Mouse (Mus musculus): ENCODE measurements at regions not wholly inside any gene's neighbourhood (a gene's known extent, or its start where the extent isn't known, plus 50 kb on each side); places are given as distances from the start of the nearest gene placed in this dataset.
A peak's percentile ranks its signal among the peaks of the same experiment; 100 is the strongest.

DNA sequence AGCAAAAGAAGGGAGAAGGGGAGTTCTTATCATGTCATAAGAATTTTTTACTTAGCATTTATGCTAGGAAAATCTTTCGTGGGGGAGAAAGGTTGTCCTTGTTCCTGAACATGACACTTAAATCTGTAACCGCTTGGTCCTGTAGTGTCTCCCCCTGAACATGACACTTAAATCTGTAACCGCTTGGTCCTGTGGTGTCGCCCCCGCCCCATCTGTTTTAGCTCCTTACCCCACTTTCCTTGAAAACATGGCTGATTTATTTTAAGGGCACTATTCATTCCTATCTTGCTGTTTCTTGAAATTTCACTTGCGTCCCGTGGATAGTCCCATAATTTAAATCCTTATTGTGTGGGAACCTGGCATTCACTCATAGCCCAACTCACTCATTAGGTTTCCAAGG lies 82.2 kb downstream of the Rap2a start:
- no peak for DNase-seq

GRCm38 (mm10) chr14:120560987-120561386 lies 82.7 kb downstream of the Rap2a start:
- no peak for DNase-seq

DNA sequence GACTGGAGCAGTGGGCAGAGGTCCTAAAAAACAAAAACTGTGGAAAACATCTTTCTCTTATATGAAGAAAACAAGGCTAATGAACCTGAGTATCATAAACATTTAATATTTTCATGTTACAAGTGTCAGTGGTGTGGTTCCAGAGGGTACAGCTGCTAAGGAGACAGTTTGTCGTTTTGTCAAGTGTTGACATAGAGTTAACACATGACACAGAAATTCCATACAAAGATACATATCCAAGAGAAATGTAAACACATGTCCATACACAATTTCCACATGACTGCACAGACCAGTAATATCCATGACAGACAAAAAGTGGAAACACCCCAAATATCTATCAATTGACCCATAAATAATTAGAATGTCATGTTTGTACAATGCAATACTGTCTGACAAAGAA lies 88.7 kb downstream of the Rap2a start:
- no peak for DNase-seq

GRCm38 (mm10) chr14:120568054-120568453 lies 89.8 kb downstream of the Rap2a start:
- no peak for DNase-seq

DNA sequence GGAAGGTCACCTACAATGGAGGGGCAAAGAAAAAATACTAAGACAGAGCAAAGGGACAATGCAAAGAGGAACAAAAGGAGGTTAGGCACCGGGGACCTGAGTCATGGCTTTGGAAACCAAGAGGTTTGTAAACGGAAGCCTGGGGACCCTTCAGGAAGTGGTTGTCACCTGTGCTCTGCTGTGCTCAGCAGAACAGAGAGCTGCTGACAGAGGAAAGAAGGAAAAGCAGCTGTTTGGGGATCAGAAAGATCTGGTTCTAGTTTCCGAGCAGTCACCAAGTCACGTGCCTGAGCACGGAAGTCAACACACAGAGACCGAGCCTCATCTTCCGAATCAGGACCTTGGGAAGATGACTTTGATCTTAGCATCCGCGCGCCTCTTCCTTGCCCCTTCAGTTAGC lies 94.0 kb downstream of the Rap2a start:
- DNase-seq: no peak

- no peak for DNase-seq
Measured at GRCm38 (mm10) chr14:120575202-120575601, 97.0 kb downstream of the Rap2a start.

DNA sequence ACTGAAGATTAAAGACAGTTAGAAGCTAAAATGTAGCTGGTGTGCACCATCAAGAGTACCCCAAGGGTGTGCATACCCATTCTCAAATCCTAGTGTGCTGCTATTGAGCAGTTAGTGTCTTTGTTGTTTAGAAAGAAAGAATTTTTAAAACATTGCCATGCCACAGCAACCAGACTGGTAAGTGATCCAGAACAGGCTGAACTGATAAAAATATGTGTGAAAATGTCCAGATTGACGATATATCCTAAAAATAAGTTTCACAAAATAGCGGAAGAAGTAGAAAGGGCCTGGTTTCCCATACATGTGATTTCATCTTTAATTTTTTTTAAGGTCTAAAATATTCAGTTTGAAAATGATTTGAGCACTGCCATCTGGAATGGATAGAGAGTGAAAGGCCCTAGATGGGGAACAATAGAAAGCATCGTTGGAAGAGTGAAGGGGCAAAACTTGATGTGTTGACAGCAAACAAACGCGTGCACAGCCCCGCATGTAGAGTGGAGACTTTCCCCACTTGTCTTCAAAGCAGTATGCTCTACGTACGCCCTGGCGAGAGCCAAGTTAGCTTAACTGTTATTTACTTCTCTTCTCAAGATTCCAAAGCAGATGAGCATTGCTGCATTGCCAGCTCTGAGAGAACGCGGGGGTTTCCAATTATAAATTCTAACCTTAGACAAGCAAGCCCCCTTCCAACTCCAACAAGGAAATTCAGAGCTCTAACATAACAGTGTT lies 100.3 kb downstream of the Rap2a start:
- no peak for DNase-seq

- peak; percentile 4 for DNase-seq
Measured at GRCm38 (mm10) chr14:120583807-120584206, 105.6 kb downstream of the Rap2a start.

DNA sequence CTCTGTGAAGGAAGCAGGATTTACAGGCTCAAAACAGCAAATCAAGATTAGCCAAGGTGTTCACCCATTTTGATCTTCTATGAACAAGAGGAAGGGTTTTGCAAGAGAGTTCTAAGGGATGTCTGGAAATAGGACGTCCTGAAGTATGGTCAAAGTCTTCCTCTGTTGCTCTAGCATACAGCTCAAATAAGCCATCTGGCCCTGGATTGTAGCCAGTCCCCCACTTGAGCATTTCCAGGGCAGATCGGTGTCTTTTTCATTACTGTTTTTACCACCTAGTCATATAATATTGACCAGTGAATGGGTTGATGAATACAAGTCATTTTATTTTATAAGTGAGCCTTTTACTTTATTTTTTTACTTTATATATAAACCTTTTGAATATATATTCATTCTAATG lies 113.9 kb downstream of the Rap2a start:
- no peak for DNase-seq

GRCm38 (mm10) chr14:120600414-120600935 lies 122.2 kb downstream of the Rap2a start:
- DNase-seq: no peak

GRCm38 (mm10) chr14:120601510-120601909 lies 123.3 kb downstream of the Rap2a start:
- no peak for DNase-seq

DNA sequence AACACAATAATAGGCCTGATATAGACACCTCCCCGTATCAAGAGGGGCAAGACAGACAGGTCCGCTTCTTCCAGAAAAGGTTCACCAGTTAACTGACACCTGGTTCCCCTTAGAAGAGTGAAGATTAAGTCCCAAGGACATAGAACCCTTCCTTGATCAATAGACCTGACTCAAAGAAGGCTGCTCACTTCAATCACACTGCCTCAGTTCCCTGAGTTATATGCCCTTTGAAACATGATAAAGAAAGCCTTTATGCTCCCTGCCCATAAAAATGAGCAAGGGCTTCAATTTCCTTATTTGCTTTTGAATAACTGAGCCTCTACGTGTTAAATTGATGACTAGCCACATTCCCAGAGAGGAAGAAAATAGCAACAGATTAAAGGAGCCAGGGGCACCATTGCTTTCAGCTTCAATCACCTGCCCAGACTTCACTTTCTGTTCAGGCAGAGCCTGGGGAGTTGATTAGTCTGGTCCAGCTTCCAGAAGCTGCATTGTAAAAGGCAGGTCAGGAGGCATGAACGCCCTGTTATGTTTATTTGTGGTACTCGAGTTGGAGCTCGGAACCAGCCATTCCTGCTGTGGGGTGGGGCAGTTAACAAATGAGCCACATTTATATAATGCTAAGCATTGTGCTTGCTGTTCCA lies 125.7 kb downstream of the Rap2a start:
- no peak for DNase-seq

- no peak for DNase-seq
Measured at GRCm38 (mm10) chr14:120607801-120608200, 129.6 kb downstream of the Rap2a start.

DNA sequence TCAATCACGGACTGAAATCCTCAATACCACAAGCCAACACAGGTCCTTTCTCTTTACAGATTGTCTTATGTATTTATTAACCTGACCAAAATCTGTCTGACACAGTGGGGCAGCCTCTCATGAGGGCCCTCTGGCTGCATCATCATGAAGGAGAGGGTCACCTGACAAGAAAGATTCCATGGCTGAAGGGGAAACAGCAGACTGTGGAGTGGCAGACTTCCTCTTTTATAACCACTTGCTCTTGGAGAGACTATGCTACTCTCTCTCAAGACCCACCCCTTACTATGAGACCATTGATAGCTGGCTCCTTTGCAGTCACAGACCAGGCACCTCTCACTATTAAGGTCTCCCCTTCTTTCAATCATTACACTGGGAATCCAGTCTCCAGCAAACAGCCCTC lies 133.1 kb downstream of the Rap2a start:
- no peak for DNase-seq

DNA sequence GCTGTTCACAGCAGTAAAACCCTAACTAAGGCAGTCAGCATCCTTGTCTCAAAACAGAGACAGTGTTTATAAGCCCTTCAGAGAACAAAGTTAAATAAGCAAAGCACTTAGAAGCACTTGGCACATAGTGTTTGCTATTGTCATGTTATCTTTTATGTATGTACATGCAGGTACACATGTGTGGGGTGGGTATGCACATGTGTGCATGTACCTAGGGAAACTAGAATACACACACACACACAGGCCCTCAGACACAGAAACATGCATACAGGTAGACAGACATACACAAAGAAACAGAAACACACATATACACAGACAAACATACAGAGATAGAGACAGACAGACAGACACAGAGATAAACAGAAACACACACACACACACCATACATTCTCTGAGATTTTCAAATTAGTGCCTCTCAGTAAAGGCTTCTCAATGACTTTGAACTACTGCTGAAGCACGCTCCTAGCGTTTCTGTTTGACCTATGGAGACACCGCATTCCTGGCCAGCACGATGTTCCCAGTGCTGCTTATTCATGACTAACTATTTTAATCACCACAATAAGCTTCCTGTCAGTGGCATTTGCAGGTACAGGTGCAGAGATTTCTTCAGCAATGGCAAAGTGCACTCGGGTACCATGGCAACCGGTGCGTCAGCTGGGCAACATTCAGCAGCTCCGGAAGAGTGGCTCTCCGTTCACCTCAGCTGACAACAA lies 148.1 kb downstream of the Rap2a start:
- DNase-seq: no peak

- DNase-seq: no peak
Measured at GRCm38 (mm10) chr14:120626936-120627277, 148.7 kb downstream of the Rap2a start.

DNA sequence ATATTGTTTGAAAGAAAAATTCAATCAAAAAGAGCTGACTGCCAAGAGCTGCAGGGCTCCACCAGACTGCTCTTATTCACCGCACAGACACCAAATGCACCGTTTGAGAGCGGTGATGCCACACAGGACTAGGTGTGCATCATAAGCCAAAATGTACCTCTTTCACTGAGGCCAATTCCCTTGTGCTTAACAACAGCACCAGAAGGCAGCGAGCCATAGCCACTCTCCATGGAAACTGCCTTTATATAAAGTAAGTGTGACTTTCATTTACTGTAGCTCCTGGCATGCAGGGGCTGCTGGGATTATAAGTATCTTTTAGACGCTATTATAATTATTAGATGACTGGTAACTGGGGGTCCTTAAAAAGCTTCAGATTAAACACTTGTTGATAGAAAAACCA lies 154.5 kb downstream of the Rap2a start:
- DNase-seq: no peak

- DNase-seq: no peak
Measured at GRCm38 (mm10) chr14:120636726-120637400, 158.6 kb downstream of the Rap2a start.

DNA sequence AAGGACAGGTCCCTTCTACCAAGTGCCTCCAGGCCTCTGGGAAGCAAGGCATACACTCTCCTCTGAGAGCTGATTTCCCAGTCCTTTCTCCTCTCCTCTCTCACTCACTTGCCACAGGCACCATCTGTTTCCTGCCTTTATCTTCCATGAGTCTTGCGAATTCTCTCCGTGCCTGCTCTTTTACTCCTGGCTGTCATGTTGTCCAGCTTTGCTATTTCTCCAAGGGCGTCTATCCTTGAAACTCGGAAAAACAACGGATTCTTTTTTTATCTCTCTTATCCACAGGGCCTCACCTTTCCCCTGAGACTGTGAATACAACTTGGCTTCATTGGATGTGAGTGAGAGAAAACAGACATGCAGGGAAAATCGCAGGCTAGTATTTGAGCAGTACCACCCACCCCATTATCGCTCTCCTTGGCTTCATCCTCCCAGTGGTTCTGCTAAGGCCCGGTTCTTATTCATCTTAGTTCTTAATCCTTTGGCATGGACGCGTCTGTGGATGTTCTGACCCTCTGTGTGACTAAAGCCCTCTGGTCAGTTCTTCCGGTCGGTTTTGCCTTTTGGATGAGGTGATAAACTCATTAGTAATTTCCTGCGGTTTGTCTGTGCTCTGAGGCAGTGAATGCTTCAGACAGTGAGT lies 159.4 kb downstream of the Rap2a start:
- no peak for DNase-seq

DNA sequence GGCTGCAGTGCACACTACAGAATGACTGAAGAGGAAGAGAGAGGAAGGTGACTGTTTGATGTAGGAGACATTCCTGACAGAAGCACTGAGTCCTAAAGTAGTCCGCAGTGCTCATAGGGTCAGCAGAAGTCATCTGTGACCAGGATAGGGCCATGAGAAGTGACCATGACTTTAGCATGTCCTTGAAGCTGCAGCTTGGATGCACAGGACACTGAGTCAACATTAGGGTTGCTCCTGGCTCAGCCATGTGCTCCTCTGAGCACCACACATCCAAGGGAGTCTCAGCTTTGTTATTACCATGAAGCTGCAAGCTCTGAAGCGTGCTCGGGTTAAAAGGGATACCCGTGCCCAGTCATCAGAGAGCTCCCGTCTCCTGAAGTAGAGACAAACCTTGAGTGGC lies 164.3 kb downstream of the Rap2a start:
- peak; percentile 14 for DNase-seq

GRCm38 (mm10) chr14:120652034-120652433 lies 173.8 kb downstream of the Rap2a start:
- no peak for DNase-seq

GRCm38 (mm10) chr14:120660321-120660781 lies 182.1 kb downstream of the Rap2a start:
- peak; percentile 67 for DNase-seq
